Mouse (Mus musculus) cerebellum, adult 2 months (tissue): Measurements from ENCODE around the gene Slc7a14.

Source experiments
- CTCF ChIP-seq: fragments of 200-500 bp; IDR thresholded peaks from 2 replicates; pipeline ENCODE4 v1.5.1; 2011; ENCODE audit warnings: low read depth, mild to moderate bottlenecking, control low read depth, low read length, moderate library complexity, borderline replicate concordance; ENCODE audit not compliant: insufficient read depth
- POLR2A ChIP-seq: fragments of 200-500 bp; IDR thresholded peaks from 2 replicates; pipeline ENCODE4 v1.6.1; 2011; ENCODE audit warnings: low read length, control low read depth, borderline replicate concordance; ENCODE audit not compliant: insufficient read depth

GRCm38 (mm10) chr3:31252566-31252965 lies 57.6 kb downstream of the Slc7a14 start:
- TF ChIP-seq CTCF (no peak), POLR2A (no peak)
